Mouse (Mus musculus): ENCODE results near the gene Kpna1.

DNA sequence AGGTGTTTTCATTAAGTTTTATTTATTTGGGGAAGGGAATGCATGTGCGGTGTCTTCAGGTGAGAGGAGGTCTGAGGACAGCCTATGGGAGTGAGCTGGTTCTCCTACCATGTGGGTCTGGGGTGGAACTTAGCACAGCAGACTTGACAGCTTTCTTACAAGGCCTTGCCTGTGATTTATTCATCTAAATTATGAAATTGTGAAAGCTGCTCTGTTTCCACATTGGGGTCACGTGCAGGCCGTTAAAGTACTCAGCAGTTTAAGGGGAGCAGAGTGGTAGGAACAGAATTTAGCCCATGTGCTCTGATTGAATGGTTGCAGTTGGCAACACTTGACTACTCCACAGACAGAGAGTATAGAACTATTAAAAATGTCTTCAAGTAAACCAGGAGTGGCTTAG lies 101.4 kb downstream of the Kpna1 start:
- no peak for TF ChIP-seq CTCF (IDR thresholded peaks at IDR 0.05; ENCODE audit: low read depth)
- no peak for TF ChIP-seq EP300 (IDR thresholded peaks at IDR 0.05; ENCODE audit: low read depth)

All from liver, embryonic 14.5 days (tissue).